Mouse (Mus musculus): ENCODE results near the gene Fkbp6. TPM values are rescaled to one million over a fixed set of nuclear protein-coding genes. Genes with fewer than 3 reads are reported as not detected.
A peak's percentile ranks its signal among the peaks of the same experiment; 100 is the strongest.

Gene Fkbp6
- total RNA-seq (2014; rRNA removed), result not detected in 2 replicates
- 0.18 TPM in 1 of 2 replicates, not detected in the other for polyA plus RNA-seq (2015; fragmentation: Nextera tagmentation; extraction: Ambion mirVana)

GRCm38 (mm10) chr5:135349862-135350261 lies at the start of gene Fkbp6:
Fkbp6 (minus strand) TSS chr5:135350044.
- no peak for TF ChIP-seq CTCF (IDR thresholded peaks at IDR 0.05; ENCODE audit: low read depth)
- DNase-seq, result no peak
- Histone ChIP-seq H3K9me3 (ENCODE audit: low read length) (no peaks in the 10 kb centered on the region), H3K4me3 (ENCODE audit: low read depth, low read length) (no peak within 1 kb of the TSS), H3K4me2 (ENCODE audit: low read depth) (no peak within 1 kb of the TSS), H3K4me1 (ENCODE audit: insufficient read depth) (no peaks in the 10 kb centered on the region), H3K27me3 (ENCODE audit: insufficient read depth, low read length) (no peaks in the 10 kb centered on the region), H3K36me3 (ENCODE audit: insufficient read depth) (no peaks in the 10 kb centered on the region), H3K27ac (ENCODE audit: low read depth, low read length) (no peak within 1 kb of the TSS), H3K9ac (no peak within 1 kb of the TSS)
- no peak for ATAC-seq
- WGBS, result 91% methylated on average over 35 of the region's 35 CpGs

GRCm38 (mm10) chr5:135399382-135399781 lies 49.5 kb upstream of the Fkbp6 start:
- Histone ChIP-seq H3K9ac (no peak overlapping the region), H3K27me3 (ENCODE audit: insufficient read depth, low read length) (no peaks in the 10 kb centered on the region), H3K4me1 (ENCODE audit: insufficient read depth) (0 out of 2 replicates have a peak, but pooled peaks cover 4% of the 10 kb centered on the region), H3K36me3 (ENCODE audit: insufficient read depth) (no peaks in the 10 kb centered on the region), H3K4me3 (ENCODE audit: low read depth, low read length) (no peak overlapping the region), H3K4me2 (ENCODE audit: low read depth) (no peak overlapping the region), H3K27ac (ENCODE audit: low read depth, low read length) (no peak overlapping the region), H3K9me3 (ENCODE audit: low read length) (no peaks in the 10 kb centered on the region)
- TF ChIP-seq CTCF (IDR thresholded peaks at IDR 0.05; ENCODE audit: low read depth), result no peak
- ATAC-seq (no peak), DNase-seq (no peak)
- WGBS, result 71% methylated on average over 6 of the region's 6 CpGs

GRCm38 (mm10) chr5:135395826-135396225 lies 46.0 kb upstream of the Fkbp6 start:
- 49% methylated on average over 5 of the region's 5 CpGs for WGBS
- no peak overlapping the region for H3K9ac ChIP-seq
- TF ChIP-seq CTCF (IDR thresholded peaks at IDR 0.05; ENCODE audit: low read depth), result peak; percentile 76
- DNase-seq (peak; percentile 57), ATAC-seq (no peak)
- H3K27me3 ChIP-seq (ENCODE audit: insufficient read depth, low read length), result no peaks in the 10 kb centered on the region
- no peak overlapping the region for H3K27ac ChIP-seq (ENCODE audit: low read depth, low read length)
- H3K4me3 ChIP-seq (ENCODE audit: low read depth, low read length), result no peak overlapping the region
- no peaks in the 10 kb centered on the region for H3K9me3 ChIP-seq (ENCODE audit: low read length)
- no peak overlapping the region for H3K4me2 ChIP-seq (ENCODE audit: low read depth)
- H3K36me3 ChIP-seq (ENCODE audit: insufficient read depth), result peaks cover 12% of the 10 kb centered on the region
- H3K4me1 ChIP-seq (ENCODE audit: insufficient read depth), result peaks cover 11% of the 10 kb centered on the region; the same call in 1 of the 2 replicates

GRCm38 (mm10) chr5:135394004-135394823 lies 44.4 kb upstream of the Fkbp6 start, which contains the start of gene Pom121:
Pom121 (minus strand) TSS chr5:135394546.
- TF ChIP-seq CTCF (IDR thresholded peaks at IDR 0.05; ENCODE audit: low read depth), result no peak
- Histone ChIP-seq H3K4me3 (ENCODE audit: low read depth, low read length) (peak within 1 kb of the TSS; percentile 92), H3K9ac (peak within 1 kb of the TSS; percentile 91), H3K36me3 (ENCODE audit: insufficient read depth) (peaks cover 24% of the 10 kb centered on the region), H3K9me3 (ENCODE audit: low read length) (no peaks in the 10 kb centered on the region), H3K27me3 (ENCODE audit: insufficient read depth, low read length) (no peaks in the 10 kb centered on the region), H3K4me1 (ENCODE audit: insufficient read depth) (peaks cover 11% of the 10 kb centered on the region; the same call in 1 of the 2 replicates), H3K4me2 (ENCODE audit: low read depth) (peak within 1 kb of the TSS; percentile 84), H3K27ac (ENCODE audit: low read depth, low read length) (peak within 1 kb of the TSS; percentile 71)
- DNase-seq (peak; percentile 95), ATAC-seq (peak; percentile 97)
- WGBS, result under 1% methylated on average over 85 of the region's 110 CpGs

GRCm38 (mm10) chr5:135383771-135384170 lies 33.9 kb upstream of the Fkbp6 start:
- ATAC-seq (no peak), DNase-seq (no peak)
- 87% methylated on average over 10 of the region's 10 CpGs for WGBS
- Histone ChIP-seq H3K4me1 (ENCODE audit: insufficient read depth) (no peaks in the 10 kb centered on the region), H3K27me3 (ENCODE audit: insufficient read depth, low read length) (no peaks in the 10 kb centered on the region), H3K36me3 (ENCODE audit: insufficient read depth) (peaks cover 93% of the 10 kb centered on the region), H3K27ac (ENCODE audit: low read depth, low read length) (no peak overlapping the region), H3K4me3 (ENCODE audit: low read depth, low read length) (no peak overlapping the region), H3K9ac (no peak overlapping the region), H3K9me3 (ENCODE audit: low read length) (no peaks in the 10 kb centered on the region), H3K4me2 (ENCODE audit: low read depth) (no peak overlapping the region)
- TF ChIP-seq CTCF (IDR thresholded peaks at IDR 0.05; ENCODE audit: low read depth), result 0 out of 2 replicates have a peak, but pooled peaks have one; percentile 2

GRCm38 (mm10) chr5:135382746-135383145 lies 32.9 kb upstream of the Fkbp6 start:
- H3K4me2 ChIP-seq (ENCODE audit: low read depth), result no peak overlapping the region
- DNase-seq (no peak), ATAC-seq (no peak)
- H3K4me1 ChIP-seq (ENCODE audit: insufficient read depth), result no peaks in the 10 kb centered on the region
- WGBS, result 94% methylated on average over 7 of the region's 7 CpGs
- no peaks in the 10 kb centered on the region for H3K9me3 ChIP-seq (ENCODE audit: low read length)
- peaks cover 93% of the 10 kb centered on the region for H3K36me3 ChIP-seq (ENCODE audit: insufficient read depth)
- H3K4me3 ChIP-seq (ENCODE audit: low read depth, low read length), result no peak overlapping the region
- no peak overlapping the region for H3K9ac ChIP-seq
- no peaks in the 10 kb centered on the region for H3K27me3 ChIP-seq (ENCODE audit: insufficient read depth, low read length)
- no peak for TF ChIP-seq CTCF (IDR thresholded peaks at IDR 0.05; ENCODE audit: low read depth)
- no peak overlapping the region for H3K27ac ChIP-seq (ENCODE audit: low read depth, low read length)

GRCm38 (mm10) chr5:135381356-135381925 lies 31.6 kb upstream of the Fkbp6 start:
- Histone ChIP-seq H3K36me3 (ENCODE audit: insufficient read depth) (peaks cover 87% of the 10 kb centered on the region), H3K27me3 (ENCODE audit: insufficient read depth, low read length) (no peaks in the 10 kb centered on the region), H3K27ac (ENCODE audit: low read depth, low read length) (no peak overlapping the region), H3K9me3 (ENCODE audit: low read length) (no peaks in the 10 kb centered on the region), H3K4me2 (ENCODE audit: low read depth) (no peak overlapping the region), H3K9ac (no peak overlapping the region), H3K4me3 (ENCODE audit: low read depth, low read length) (no peak overlapping the region), H3K4me1 (ENCODE audit: insufficient read depth) (no peaks in the 10 kb centered on the region)
- no peak for ATAC-seq
- no peak for DNase-seq
- 94% methylated on average over 10 of the region's 10 CpGs for WGBS
- no peak for TF ChIP-seq CTCF (IDR thresholded peaks at IDR 0.05; ENCODE audit: low read depth)

All from forebrain, postnatal 0 days (tissue).